Mouse (Mus musculus) inflammation-experienced regulatory T-cells, adult 6 months (primary cell): ENCODE results near the gene Pdlim4. TPM values are rescaled to one million over a fixed set of nuclear protein-coding genes. Genes with fewer than 3 reads are reported as not detected.

Experiments used
- ATAC-seq: one replicate; pipeline ENCODE4 v1.8.0; 2017
- polyA plus RNA-seq, 3 experiments: library from polyadenylated mRNA; unstranded; fragments of 100-300 nt; shearing (Covaris generic); gene quantifications; one replicate each; pipeline ENCODE4 v1.2.1; 2017

Pdlim4 gene
- polyA plus RNA-seq, result 1 to 10 TPM in 1 of 3 experiments, under 1 TPM in 2; 0.49 to 1.1 (median 0.50) TPM

GRCm38 (mm10) chr11:54068520-54069371 lies at the start of gene Pdlim4:
Gene Pdlim4 (minus strand): TSS chr11:54069014.
- ATAC-seq, result no peak

DNA sequence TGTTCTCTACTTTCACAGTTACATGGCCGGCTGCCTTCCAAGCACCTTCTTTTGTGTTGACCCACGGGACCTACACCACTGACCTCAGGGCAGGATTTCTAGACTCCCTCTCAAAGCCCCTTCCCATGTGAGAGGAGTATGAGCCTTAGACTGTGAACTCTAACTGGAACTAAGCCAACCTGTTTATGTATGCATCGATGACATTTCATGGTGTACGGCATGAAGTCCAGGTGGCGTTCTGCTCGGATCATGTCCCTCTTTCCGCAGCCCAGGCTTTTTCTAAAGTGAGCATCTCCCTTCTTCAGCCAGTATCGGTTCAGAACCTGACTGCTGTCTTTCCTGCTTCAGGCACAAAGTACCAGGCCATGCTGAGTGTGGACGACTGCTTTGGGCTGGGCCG lies 48.3 kb upstream of the Pdlim4 start:
- ATAC-seq, result no peak

- ATAC-seq, result no peak
Measured at GRCm38 (mm10) chr11:54116406-54116805, 47.6 kb upstream of the Pdlim4 start.

GRCm38 (mm10) chr11:54115911-54116310 lies 47.1 kb upstream of the Pdlim4 start:
- ATAC-seq, result no peak

- no peak for ATAC-seq
Measured at GRCm38 (mm10) chr11:54115301-54115700, 46.5 kb upstream of the Pdlim4 start.

DNA sequence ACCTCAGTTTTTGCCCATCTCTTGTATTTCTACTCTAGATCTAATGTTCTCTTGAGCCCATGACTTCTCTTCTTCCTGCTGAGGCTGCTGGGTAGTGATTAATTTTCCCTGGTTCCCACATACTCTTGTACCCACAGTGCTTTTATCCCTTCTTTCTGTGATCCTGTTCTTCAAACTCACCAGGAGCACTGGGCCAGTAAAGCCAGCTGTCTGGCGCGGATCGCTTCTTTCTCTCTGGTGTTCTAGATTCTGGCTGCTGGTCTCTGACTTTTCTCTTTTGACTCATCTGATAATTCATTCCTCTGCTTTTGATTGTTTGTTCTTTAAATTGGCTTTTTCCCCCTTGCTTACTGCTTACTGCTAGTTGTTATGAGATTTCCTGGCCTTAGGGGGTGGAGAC lies 45.9 kb upstream of the Pdlim4 start:
- no peak for ATAC-seq

DNA sequence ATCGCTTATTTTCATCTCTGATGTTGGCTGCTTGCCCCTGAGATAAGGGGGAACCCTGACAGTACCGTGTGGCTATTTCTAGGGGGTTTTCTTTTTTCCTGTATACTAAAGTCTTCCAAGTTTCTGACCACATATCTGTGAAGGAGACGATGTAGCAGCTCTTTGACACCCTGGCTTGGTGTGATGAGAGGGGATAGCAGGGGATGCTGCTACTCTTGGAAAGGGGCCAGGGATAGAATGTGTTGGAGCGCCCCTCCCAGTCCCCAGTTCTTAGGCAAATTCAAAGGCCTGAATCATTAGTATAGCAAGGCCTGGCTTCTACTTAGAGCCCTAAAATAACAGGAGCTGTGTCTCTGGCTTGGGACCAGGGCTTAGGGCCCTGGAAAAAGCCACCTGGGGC lies 44.5 kb upstream of the Pdlim4 start:
- ATAC-seq, result no peak

GRCm38 (mm10) chr11:54112920-54113319 lies 44.1 kb upstream of the Pdlim4 start:
- no peak for ATAC-seq

GRCm38 (mm10) chr11:54111976-54112741 lies 43.3 kb upstream of the Pdlim4 start:
- ATAC-seq, result no peak

- no peak for ATAC-seq
Measured at GRCm38 (mm10) chr11:54111291-54111690, 42.5 kb upstream of the Pdlim4 start.

DNA sequence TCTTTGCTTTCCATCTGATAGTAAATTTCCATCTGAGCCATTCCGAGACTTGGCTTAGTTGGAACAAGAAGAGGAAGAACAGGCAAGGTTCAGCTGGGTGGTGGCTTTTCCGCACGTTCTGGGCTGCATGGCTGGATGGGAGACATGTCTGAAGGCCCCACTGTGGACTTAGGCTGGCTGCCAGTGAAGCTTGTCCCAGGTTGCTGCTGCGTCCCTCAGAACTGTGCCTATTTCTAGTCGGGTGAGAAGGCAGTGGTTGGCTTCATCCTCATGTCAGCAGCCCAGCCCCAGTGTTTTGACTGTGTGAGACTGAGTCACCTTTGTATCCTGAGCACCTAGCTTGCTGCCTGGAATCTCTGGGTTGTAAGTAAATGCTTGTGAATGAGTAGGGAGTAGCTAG lies 40.1 kb upstream of the Pdlim4 start:
- ATAC-seq, result no peak

DNA sequence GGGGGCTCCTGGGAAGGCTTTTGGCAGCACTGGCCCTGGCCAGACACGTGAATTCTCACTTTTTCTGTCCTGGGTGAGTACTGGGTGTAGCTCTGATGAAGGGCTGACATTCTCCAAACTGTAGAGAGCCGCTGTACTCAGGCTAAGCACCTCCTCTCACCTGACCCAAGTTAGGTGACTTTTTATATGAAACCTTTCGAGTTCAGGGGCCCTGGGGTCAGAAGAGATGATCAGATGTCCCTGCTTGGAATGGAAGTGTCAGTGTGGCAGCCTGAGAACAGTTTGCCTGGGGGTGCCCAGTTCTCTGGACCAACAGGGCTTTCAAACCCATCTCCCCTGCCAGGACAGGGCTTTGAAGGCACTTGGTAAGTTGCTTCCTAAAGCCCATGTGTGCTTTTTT lies 39.3 kb upstream of the Pdlim4 start:
- no peak for ATAC-seq

GRCm38 (mm10) chr11:54107239-54107638 lies 38.4 kb upstream of the Pdlim4 start:
- no peak for ATAC-seq

- ATAC-seq, result no peak
Measured at GRCm38 (mm10) chr11:54106676-54107075, 37.9 kb upstream of the Pdlim4 start.

- no peak for ATAC-seq
Measured at GRCm38 (mm10) chr11:54105011-54105410, 36.2 kb upstream of the Pdlim4 start.

- ATAC-seq, result no peak
Measured at GRCm38 (mm10) chr11:54102706-54103449, 34.1 kb upstream of the Pdlim4 start.

- ATAC-seq, result no peak
Measured at GRCm38 (mm10) chr11:54101701-54102100, 32.9 kb upstream of the Pdlim4 start.

GRCm38 (mm10) chr11:54100692-54101591 lies 32.1 kb upstream of the Pdlim4 start:
- no peak for ATAC-seq

DNA sequence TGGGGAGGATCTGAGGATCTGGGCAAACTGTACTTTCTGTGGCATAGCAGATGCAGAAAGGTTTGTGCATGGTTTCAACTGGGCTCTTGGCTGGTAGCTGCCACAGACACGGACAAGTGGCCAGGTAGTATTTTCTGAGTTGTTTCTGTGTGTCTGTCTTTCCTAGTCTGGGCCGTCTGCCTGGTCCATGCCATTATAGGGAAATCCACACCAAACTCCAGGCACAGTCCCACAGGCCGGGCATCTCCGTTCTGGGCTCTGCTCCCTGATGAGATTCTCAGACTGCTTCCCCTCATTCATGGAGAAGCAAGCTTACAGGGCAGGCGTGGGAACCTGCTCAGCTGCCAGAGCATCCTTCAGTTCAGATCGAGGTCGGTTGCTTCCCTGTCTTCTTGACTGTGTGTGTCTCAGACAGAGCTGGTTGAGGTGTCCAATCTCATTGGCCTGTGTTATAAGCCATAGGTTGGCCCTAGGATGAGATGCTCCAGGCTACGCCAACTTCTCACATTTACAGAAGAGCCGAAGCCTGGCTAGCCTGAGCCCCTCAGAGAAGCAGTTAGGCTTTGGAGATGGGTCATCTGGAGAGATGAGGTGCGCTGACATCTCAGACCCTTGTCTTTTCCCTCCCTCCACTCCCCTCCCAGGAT lies 31.4 kb upstream of the Pdlim4 start, which contains the start of gene P4ha2:
TSS of gene P4ha2 (plus strand) at position 51 of the 647 bp plus-strand sequence.
- no peak for ATAC-seq

DNA sequence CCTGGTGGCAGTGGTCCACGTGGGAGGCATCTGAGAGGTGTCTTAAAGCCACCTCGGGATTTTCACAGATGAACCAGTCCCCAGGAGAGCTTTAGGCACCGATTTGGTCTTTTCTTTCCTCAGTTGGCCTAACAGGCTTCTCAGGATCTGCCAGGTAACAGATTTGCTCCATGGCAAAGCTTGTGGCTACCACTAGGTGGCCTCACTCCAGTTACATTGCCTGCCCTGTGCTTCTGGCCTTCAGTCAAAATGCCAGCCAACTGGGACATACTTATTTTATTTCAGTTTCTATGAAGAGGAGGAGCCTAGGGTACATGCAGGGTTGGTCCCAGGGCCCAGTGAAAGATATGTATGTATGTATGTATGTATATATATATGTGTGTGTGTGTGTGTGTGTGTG lies 24.2 kb upstream of the Pdlim4 start:
- no peak for ATAC-seq

- ATAC-seq, result no peak
Measured at GRCm38 (mm10) chr11:54092188-54092587, 23.4 kb upstream of the Pdlim4 start.
